Mouse (Mus musculus): ENCODE measurements around the gene Gm20695.

Gene Gm20695

GRCm38 (mm10) chr16:3895173-3895792 lies 10.8 kb downstream of the Gm20695 start:
- no peak for DNase-seq

- DNase-seq = no peak
Measured at GRCm38 (mm10) chr16:3896046-3896445, 11.6 kb downstream of the Gm20695 start.

GRCm38 (mm10) chr16:3896553-3896952 lies 12.1 kb downstream of the Gm20695 start:
- no peak for DNase-seq

- peak in 1 of 2 experiments; percentile 10 for DNase-seq
Measured at GRCm38 (mm10) chr16:3907471-3907870, 23.0 kb downstream of the Gm20695 start.

- peak; percentile 95 to 96 for DNase-seq
Measured at GRCm38 (mm10) chr16:3908537-3909111, 24.2 kb downstream of the Gm20695 start, which contains the start of the genes 1700037C18Rik and Cluap1. TSS of gene 1700037C18Rik (minus strand) at chr16:3908689. TSS of gene Cluap1 (plus strand) at chr16:3908801.

- DNase-seq = no peak
Measured at GRCm38 (mm10) chr16:3909118-3909517, 24.7 kb downstream of the Gm20695 start.

GRCm38 (mm10) chr16:3920756-3921155 lies 36.3 kb downstream of the Gm20695 start:
- DNase-seq = no peak

GRCm38 (mm10) chr16:3923515-3923914 lies 39.1 kb downstream of the Gm20695 start:
- DNase-seq = no peak

GRCm38 (mm10) chr16:3923966-3924365 lies 39.5 kb downstream of the Gm20695 start:
- DNase-seq = no peak

- DNase-seq = no peak
Measured at GRCm38 (mm10) chr16:3928582-3928981, 44.1 kb downstream of the Gm20695 start.

GRCm38 (mm10) chr16:3929151-3929550 lies 44.7 kb downstream of the Gm20695 start:
- no peak for DNase-seq

- no peak for DNase-seq
Measured at GRCm38 (mm10) chr16:3933536-3933935, 49.1 kb downstream of the Gm20695 start.

- DNase-seq = no peak
Measured at GRCm38 (mm10) chr16:3934091-3934490, 49.6 kb downstream of the Gm20695 start.

GRCm38 (mm10) chr16:3934701-3935100 lies 50.3 kb downstream of the Gm20695 start:
- DNase-seq = no peak

- no peak for DNase-seq
Measured at GRCm38 (mm10) chr16:3951141-3951540, 66.7 kb downstream of the Gm20695 start.

- no peak for DNase-seq
Measured at GRCm38 (mm10) chr16:3956369-3956768, 71.9 kb downstream of the Gm20695 start.

GRCm38 (mm10) chr16:3959261-3959660 lies 74.8 kb downstream of the Gm20695 start:
- DNase-seq = peak; percentile 42 to 43

GRCm38 (mm10) chr16:3964990-3965389 lies 80.5 kb downstream of the Gm20695 start:
- peak; percentile 53 to 59 for DNase-seq

- DNase-seq = no peak
Measured at GRCm38 (mm10) chr16:3965534-3965933, 81.1 kb downstream of the Gm20695 start.
